Mouse (Mus musculus) intestine, embryonic 14.5 days (tissue): ENCODE results near the gene Plcb4. TPM values are rescaled to one million over a fixed set of nuclear protein-coding genes. Genes with fewer than 3 reads are reported as not detected.
"Not testable (repeated sequence)": the region's sequence is repeated elsewhere in the genome, so short reads cannot be mapped to it uniquely, and the experiment has no call there.

Experiments
- ATAC-seq: fragments of 200-750 bp; cut with Nextera tagmentation; replicated peaks from 2 replicates; pipeline ENCODE4 v1.8.0; 2017; ENCODE audit warnings: low read depth, moderate number of reproducible peaks, moderate TSS enrichment, moderate library complexity; ENCODE audit not compliant: low FRiP score, low TSS enrichment
- DNase-seq: peaks from one replicate; pipeline ENCODE4 v3.0.0-alpha.2; 2018; ENCODE audit warnings: low spot score
- H3K27ac ChIP-seq: fragments of 300-500 bp; sonication (generic); 2 replicates; pipeline ENCODE4 v1.5.1; 2014; ENCODE audit warnings: low read depth, mild to moderate bottlenecking, control low read depth
- H3K27me3 ChIP-seq: fragments of 300-500 bp; sonication (generic); replicated peaks from 2 replicates; pipeline ENCODE4 v1.6.1; 2014; ENCODE audit warnings: low read length, control low read depth; ENCODE audit not compliant: control insufficient read depth, insufficient read depth
- H3K36me3 ChIP-seq: fragments of 300-500 bp; sonication (generic); 2 replicates; pipeline ENCODE4 v1.6.1; 2014; ENCODE audit warnings: low read length, control low read depth; ENCODE audit not compliant: control insufficient read depth, insufficient read depth
- H3K4me1 ChIP-seq: fragments of 300-500 bp; sonication (generic); replicated peaks from 2 replicates; pipeline ENCODE4 v1.6.1; 2014; ENCODE audit warnings: low read length, control low read depth, mixed read lengths; ENCODE audit not compliant: control insufficient read depth, insufficient read depth
- H3K4me2 ChIP-seq: fragments of 300-500 bp; sonication (generic); 2 replicates; pipeline ENCODE4 v1.6.1; 2014; ENCODE audit warnings: low read length
- H3K4me3 ChIP-seq: fragments of 300-500 bp; sonication (generic); 2 replicates; pipeline ENCODE4 v1.5.1; 2014; ENCODE audit warnings: low read depth, low read length, control low read depth, mixed read lengths
- H3K9ac ChIP-seq: fragments of 300-500 bp; sonication (generic); 2 replicates; pipeline ENCODE4 v1.6.1; 2014; ENCODE audit warnings: mild to moderate bottlenecking, low read length
- H3K9me3 ChIP-seq: fragments of 300-500 bp; sonication (generic); 2 replicates; pipeline ENCODE4 v1.6.1; 2016; ENCODE audit warnings: low read length, control low read depth; ENCODE audit not compliant: control insufficient read depth
- WGBS: fragments of 180-500 bp; shearing (Covaris S2); extraction: QIAGEN DNeasy Blood & Tissue Kit; methylation state at CpG from one replicate; pipeline ENCODE4 v1.1.7; 2014; 5-methylcytosine and 5-hydroxymethylcytosine counted together
- polyA plus RNA-seq: library from polyadenylated mRNA; unstranded; fragments of >200 nt; fragmentation: Nextera tagmentation; extraction: Ambion mirVana; gene quantifications from 2 replicates; pipeline ENCODE4 v1.2.1, GENCODE M21; 2014

Gene Plcb4
- polyA plus RNA-seq, 1 experiment from 2014 or later: 19.4 TPM

DNA sequence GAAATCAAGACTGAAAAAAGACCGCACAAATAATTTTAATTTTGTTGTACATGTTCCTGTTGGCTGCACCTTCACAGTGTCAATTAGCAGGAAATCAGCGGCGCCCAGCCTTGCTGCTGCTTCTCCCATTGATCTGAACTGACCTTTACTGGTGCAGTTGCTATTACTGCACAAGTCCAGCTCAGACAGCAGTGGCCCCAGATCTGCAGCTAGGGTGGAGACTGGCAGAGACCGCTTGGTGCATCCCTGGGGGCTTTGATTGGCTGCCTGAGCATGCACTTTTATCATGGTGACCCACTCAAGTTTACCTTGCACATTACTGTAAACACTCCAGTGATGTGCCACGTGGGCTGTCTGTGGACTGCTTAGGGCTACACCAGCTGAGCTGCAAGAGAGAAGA, 45.9 kb downstream of the Plcb4 start:
- H3K9me3 ChIP-seq: no peaks in the 10 kb centered on the region
- H3K27ac ChIP-seq: no peak overlapping the region
- no peak overlapping the region for H3K4me2 ChIP-seq
- ATAC-seq (no peak), DNase-seq (no peak)
- H3K4me1 ChIP-seq: no peaks in the 10 kb centered on the region; the same call in 1 of the 2 replicates
- H3K27me3 ChIP-seq: no peaks in the 10 kb centered on the region
- WGBS: 88% methylated on average over 5 of the region's 5 CpGs
- H3K36me3 ChIP-seq: no peaks in the 10 kb centered on the region
- H3K9ac ChIP-seq: no peak overlapping the region
- H3K4me3 ChIP-seq: no peak overlapping the region

DNA sequence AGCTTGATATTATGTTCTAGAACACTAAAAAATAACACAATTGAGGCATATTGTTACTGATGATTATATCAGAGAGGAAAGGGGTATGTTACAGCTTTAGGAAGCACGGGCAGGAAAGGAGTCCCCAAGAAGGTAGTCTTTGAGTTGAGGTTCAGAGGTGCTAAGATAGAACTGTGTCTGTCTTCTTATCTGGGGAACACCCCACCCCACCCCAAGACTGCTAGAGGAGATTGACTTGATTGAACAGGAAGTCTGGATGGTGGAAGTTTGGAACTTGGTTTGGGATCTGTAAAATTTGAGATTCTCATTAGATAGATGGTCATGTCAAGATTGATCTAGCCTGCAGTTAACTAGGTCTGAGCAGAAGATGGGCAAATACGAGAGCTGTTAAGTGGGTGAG, 48.5 kb downstream of the Plcb4 start:
- 89% methylated on average over 2 of the region's 2 CpGs for WGBS
- Histone ChIP-seq H3K36me3 (no peaks in the 10 kb centered on the region), H3K9me3 (no peaks in the 10 kb centered on the region), H3K27me3 (no peaks in the 10 kb centered on the region), H3K4me2 (no peak overlapping the region), H3K4me1 (peaks cover 10% of the 10 kb centered on the region), H3K27ac (no peak overlapping the region), H3K4me3 (no peak overlapping the region), H3K9ac (no peak overlapping the region)
- ATAC-seq (no peak), DNase-seq (peak; percentile 16)

DNA sequence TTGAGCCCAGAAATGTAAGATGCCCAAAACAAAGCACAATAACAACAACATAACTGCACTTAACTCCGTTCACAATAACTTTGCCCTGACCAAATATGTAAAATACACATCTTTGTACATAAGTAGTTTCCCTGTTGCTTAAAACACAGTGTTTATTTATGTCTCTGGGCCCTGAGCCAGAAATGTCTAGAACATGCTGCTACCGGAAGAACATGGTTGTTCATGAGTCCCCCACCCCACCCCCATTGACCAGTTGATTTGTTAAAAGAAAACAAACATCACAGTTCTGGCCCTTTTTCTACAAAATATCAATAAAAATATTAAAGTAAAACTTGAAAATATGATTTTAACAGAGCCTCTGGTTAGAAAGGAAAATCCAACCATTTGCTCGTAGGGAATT, 49.6 kb downstream of the Plcb4 start:
- ATAC-seq (no peak), DNase-seq (no peak)
- 73% methylated on average over 3 of the region's 3 CpGs for WGBS
- Histone ChIP-seq H3K4me2 (no peak overlapping the region), H3K27me3 (no peaks in the 10 kb centered on the region; the same call in 1 of the 2 replicates), H3K4me1 (peaks cover 10% of the 10 kb centered on the region), H3K36me3 (no peaks in the 10 kb centered on the region), H3K9me3 (no peaks in the 10 kb centered on the region), H3K27ac (no peak overlapping the region), H3K4me3 (no peak overlapping the region), H3K9ac (no peak overlapping the region)

DNA sequence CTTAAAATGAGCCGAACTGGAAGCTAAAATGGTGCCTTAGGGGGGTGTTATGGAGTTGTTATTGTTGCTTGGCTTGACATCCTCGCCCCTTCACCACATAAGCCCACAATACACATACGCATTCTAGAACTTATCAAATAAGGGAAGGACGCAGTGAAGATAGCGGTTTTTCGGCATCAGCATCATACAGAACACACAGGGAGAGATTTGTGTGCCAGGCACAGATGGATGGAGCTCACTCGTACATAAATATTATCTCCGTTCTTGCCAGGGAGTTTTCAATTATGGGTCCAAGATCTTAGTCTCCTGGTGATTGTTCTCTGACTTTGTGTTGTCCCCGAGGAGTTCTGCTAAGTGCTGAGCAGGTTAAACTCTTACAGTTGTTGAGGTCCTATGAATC, 50.0 kb downstream of the Plcb4 start:
- no peaks in the 10 kb centered on the region for H3K36me3 ChIP-seq
- no peak overlapping the region for H3K27ac ChIP-seq
- no peak overlapping the region for H3K4me2 ChIP-seq
- H3K9me3 ChIP-seq: no peaks in the 10 kb centered on the region
- DNase-seq (peak; percentile 35), ATAC-seq (no peak)
- no peak overlapping the region for H3K9ac ChIP-seq
- H3K4me3 ChIP-seq: no peak overlapping the region
- WGBS: 90% methylated on average over 9 of the region's 9 CpGs
- H3K4me1 ChIP-seq: peaks cover 10% of the 10 kb centered on the region
- no peaks in the 10 kb centered on the region; the same call in 1 of the 2 replicates for H3K27me3 ChIP-seq

DNA sequence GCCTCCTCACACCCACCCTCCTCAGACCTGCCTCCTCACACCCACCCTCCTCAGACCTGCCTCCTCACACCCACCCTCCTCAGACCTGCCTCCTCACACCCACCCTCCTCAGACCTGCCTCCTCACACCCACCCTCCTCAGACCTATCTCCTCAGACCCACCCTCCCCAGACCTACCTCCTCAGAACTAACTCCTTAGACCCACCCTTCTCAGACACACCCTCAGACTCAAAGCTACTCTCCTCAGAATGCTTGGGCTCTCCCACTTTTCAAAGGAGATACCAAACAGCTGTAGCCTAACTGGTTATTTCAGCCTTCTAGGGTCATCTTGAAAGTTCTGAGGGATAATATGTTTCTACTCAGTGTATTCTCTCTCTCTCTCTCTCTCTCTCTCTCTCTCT, 50.9 kb downstream of the Plcb4 start:
- not testable (repeated sequence) for H3K9ac ChIP-seq, H3K27me3 ChIP-seq, H3K36me3 ChIP-seq, H3K4me2 ChIP-seq, ATAC-seq, H3K4me3 ChIP-seq, H3K9me3 ChIP-seq, H3K27ac ChIP-seq
- peaks cover 10% of the 10 kb centered on the region for H3K4me1 ChIP-seq
- peak; percentile 18 for DNase-seq

DNA sequence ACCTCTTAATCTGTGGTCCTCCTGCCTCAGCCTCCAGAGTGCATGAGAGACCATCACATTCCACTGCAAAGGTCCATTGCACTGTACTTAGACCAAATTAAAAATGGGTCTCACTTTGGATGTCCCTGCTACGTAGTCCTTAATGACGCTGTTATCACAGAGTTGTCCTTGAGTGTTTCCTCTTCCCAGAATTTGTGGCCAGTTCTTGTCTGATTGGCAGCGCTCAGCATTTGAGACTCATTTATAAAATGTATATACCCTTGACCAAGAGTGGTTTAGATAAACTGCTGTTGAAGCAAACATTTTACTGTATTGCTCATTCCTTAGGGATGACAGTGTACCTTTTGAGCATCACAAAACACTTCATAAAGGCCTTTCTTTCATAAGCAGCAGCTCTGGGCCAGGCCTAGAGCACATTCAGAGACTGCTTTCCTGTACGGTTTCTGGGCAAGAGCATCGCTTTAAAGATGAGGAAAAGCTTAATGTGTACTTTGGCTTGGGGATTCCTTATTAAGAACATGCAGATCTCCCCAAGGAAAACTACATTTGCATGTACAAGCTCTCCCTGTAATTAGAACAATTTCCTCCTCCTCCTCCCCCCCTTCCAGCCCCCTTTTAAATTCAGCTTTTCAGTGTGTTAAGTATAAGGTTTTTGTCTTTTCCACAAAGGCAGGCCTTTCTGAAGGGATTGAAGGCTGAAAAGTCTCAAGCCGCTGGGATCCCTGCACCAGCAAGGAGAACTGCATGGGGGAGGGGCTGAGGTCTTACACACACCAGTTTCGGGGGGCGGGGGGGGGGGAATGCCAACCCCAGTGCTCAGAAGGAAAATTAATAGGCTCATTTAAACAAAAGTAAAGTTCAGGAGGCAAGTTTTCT, 52.5 kb downstream of the Plcb4 start:
- Histone ChIP-seq H3K36me3 (no peaks in the 10 kb centered on the region), H3K27ac (peak overlapping the region; percentile 1; the same call in 1 of the 2 replicates), H3K27me3 (no peaks in the 10 kb centered on the region; the same call in 1 of the 2 replicates), H3K9me3 (no peaks in the 10 kb centered on the region), H3K4me3 (no peak overlapping the region), H3K4me1 (peaks cover 10% of the 10 kb centered on the region), H3K4me2 (peak overlapping the region; percentile 32), H3K9ac (no peak overlapping the region)
- WGBS: 42% methylated on average over 8 of the region's 8 CpGs
- ATAC-seq (no peak), DNase-seq (peak; percentile 43)

DNA sequence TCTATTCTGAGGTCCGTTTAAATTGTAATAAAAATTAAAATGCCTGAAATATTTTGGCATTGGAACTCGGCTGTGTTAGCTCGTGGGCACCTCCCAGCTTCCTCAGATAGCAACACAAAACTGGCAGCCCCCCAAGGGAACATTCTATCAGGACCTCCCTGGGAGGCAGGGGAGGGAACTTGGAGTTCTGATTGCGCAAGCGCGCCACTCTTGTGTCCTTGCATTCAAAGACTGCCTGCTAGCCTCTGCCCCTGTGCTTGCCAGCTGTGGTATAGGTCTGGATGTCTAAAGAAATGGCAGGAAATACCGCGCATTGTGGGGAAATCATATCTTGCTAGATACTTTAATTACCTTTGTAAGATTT, 53.1 kb downstream of the Plcb4 start:
- ATAC-seq: no peak
- DNase-seq: peak; percentile 49
- H3K9me3 ChIP-seq: no peaks in the 10 kb centered on the region
- no peaks in the 10 kb centered on the region for H3K36me3 ChIP-seq
- peaks cover 10% of the 10 kb centered on the region for H3K4me1 ChIP-seq
- no peak overlapping the region for H3K4me3 ChIP-seq
- H3K4me2 ChIP-seq: peak overlapping the region; percentile 32
- H3K27me3 ChIP-seq: no peaks in the 10 kb centered on the region; the same call in 1 of the 2 replicates
- H3K9ac ChIP-seq: no peak overlapping the region
- H3K27ac ChIP-seq: peak overlapping the region; percentile 1; the same call in 1 of the 2 replicates
- 28% methylated on average over 8 of the region's 8 CpGs for WGBS

DNA sequence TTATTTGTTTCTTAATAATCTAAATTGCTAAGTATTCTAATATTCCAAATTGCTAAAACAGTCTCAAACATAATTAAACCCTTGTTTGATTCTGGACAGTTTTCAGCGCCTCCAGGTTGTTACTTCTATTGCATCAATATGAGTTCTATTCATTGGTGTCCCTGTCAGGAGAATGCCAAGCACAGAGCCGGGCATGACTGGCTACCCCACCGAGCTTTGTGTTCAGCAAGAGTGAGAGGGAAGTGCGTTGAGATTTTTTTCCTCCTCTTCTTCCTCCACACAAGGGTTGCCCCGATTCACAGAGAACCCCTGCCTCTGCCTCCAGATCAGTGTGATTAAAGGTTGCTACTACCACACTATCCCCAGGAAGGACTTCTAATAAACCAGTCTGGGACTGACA, 53.5 kb downstream of the Plcb4 start:
- ATAC-seq (no peak), DNase-seq (peak; percentile 25)
- Histone ChIP-seq H3K27me3 (no peaks in the 10 kb centered on the region; the same call in 1 of the 2 replicates), H3K9me3 (no peaks in the 10 kb centered on the region), H3K36me3 (no peaks in the 10 kb centered on the region), H3K4me3 (no peak overlapping the region), H3K4me2 (no peak overlapping the region), H3K27ac (no peak overlapping the region), H3K9ac (no peak overlapping the region), H3K4me1 (peaks cover 12% of the 10 kb centered on the region)
- 54% methylated on average over 5 of the region's 5 CpGs for WGBS

DNA sequence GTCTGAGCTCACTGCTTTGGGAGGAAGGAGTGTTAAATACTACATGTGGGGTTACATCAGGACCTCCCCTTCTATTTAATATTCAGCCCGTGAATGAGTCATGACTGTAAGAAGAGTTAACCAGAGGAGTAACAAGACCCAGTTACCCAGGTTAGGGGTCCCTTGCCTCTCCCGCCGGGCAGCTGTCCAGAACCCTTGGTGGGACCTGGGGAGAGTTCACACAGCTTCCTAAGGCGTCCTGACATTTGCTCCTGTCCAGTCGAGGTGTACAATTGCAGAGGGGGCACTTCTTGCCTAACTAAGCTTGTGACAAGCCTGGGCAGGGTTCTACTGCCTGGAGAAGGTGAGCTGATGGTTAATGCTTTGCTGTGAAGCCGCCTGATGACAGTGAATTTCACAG, 54.1 kb downstream of the Plcb4 start:
- Histone ChIP-seq H3K4me2 (no peak overlapping the region), H3K4me1 (peaks cover 16% of the 10 kb centered on the region), H3K36me3 (no peaks in the 10 kb centered on the region), H3K27ac (no peak overlapping the region), H3K4me3 (no peak overlapping the region), H3K27me3 (no peaks in the 10 kb centered on the region; the same call in 1 of the 2 replicates), H3K9me3 (no peaks in the 10 kb centered on the region), H3K9ac (no peak overlapping the region)
- DNase-seq (peak; percentile 36), ATAC-seq (no peak)
- 69% methylated on average over 6 of the region's 6 CpGs for WGBS
